Comparison of ENCODE assay signal across 8 mouse cellular contexts in the genomic region with DNA sequence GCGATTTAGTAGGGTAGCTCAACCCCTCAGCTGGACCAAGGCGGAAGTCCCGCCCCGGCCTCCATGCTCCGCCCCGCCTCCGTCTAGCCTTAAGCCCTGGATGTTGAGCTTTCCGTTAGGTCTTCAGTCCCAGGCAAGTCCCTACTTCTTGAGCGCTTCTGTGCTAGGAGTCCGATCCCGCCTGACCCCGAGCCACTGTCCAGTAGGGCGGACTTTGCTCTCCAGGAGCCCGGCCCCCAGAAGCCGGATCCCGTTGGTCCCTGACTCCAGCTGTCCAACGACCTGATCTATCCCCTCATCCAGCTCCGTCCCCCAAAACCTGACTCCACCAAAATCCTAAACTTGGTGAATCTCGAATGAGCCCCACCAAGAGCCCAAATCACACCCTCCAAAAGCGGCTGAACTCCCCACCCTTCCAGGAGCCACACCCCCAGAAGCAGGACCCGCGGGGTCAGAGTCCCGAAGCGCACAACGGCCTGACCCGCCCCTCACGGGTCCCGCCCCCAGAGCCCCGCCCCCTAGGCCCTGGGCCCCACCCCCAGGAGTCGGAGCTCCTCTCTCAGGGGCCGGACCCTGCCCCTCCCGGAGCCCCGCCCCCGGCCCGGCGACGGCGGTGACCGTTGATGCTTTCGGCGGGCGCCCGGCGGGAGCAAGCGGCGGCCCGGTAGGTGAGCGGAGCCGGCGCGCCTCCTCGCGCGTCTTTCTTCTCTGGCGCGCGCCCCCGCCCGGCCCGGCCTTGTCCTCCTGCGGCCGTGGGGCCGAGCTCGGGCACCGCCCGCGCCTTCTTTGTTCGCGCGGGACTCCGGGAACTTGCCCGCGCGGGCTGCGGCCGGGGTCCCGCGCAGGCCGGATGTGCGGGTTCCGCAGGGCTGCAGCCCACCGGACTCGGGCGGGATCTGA. TPM values are rescaled to one million over a fixed set of nuclear protein-coding genes. Genes with fewer than 3 reads are reported as not detected.
DNase-seq lines count a peak whose midpoint lies in the region; ATAC-seq and TF ChIP-seq lines count a peak whose summit lies in the region.

Gene Rgs12 (plus strand): TSS at position 585 of the 900 bp plus-strand sequence.

- TF ChIP-seq EP300 in liver, embryonic 14.5 days (IDR thresholded peaks at IDR 0.05; ENCODE audit: low read depth), result no peak

- peaks cover 1% of the 10 kb centered on the region; the same call in 1 of the 2 replicates for H3K4me1 ChIP-seq in bone marrow, adult 2 months (ENCODE audit: control insufficient read depth, insufficient read depth, low read length)
- no peaks in the 10 kb centered on the region for H3K4me1 ChIP-seq in embryonic fibroblast, embryonic 13.5 days (ENCODE audit: control insufficient read depth, insufficient read depth, low read length)
- peaks cover 31% of the 10 kb centered on the region for H3K4me1 ChIP-seq in heart, embryonic 11.5 days (ENCODE audit: control insufficient read depth, insufficient read depth, low read length)
- H3K4me1 ChIP-seq in kidney, embryonic 16.5 days (ENCODE audit: insufficient read depth, low read length), result peaks cover 13% of the 10 kb centered on the region
- H3K4me1 ChIP-seq in liver, embryonic 14.5 days (replicated peaks; ENCODE audit: control insufficient read depth in 2 of 2, insufficient read depth in 2 of 2, low read length in 1 of 2), result peaks cover 7 to 26% of the 10 kb centered on the region in 2 experiments
- H3K4me1 ChIP-seq in stomach, embryonic 16.5 days (ENCODE audit: control insufficient read depth, insufficient read depth, low read length), result peaks cover 11% of the 10 kb centered on the region

- H3ac ChIP-seq in C2C12 (ENCODE audit: control insufficient read depth, insufficient read length, low read depth), result peak within 1 kb of the TSS; percentile 92

- H3K36me3 ChIP-seq in C2C12 (ENCODE audit: control insufficient read depth, insufficient read depth), result no peaks in the 10 kb centered on the region
- H3K36me3 ChIP-seq in heart, embryonic 11.5 days (ENCODE audit: control insufficient read depth, insufficient read depth, low read length), result 0 out of 2 replicates have a peak, but pooled peaks cover 2% of the 10 kb centered on the region
- no peaks in the 10 kb centered on the region for H3K36me3 ChIP-seq in kidney, embryonic 16.5 days (ENCODE audit: insufficient read depth, low read length)
- H3K36me3 ChIP-seq in liver, embryonic 14.5 days (replicated peaks; ENCODE audit: control insufficient read depth, insufficient read depth, low read depth), result no peaks in the 10 kb centered on the region
- no peaks in the 10 kb centered on the region for H3K36me3 ChIP-seq in stomach, embryonic 16.5 days (ENCODE audit: control insufficient read depth, insufficient read depth, low read length)

- peak; percentile 97 for ATAC-seq in heart, embryonic 11.5 days (replicated peaks; ENCODE audit: insufficient number of reproducible peaks, low FRiP score, low TSS enrichment)
- ATAC-seq in kidney, embryonic 16.5 days (ENCODE audit: low FRiP score, low TSS enrichment), result peak; percentile 96
- ATAC-seq in liver, embryonic 14.5 days (ENCODE audit: insufficient read depth), result peak; percentile 97
- peak; percentile 96 for ATAC-seq in stomach, embryonic 16.5 days (ENCODE audit: insufficient read depth, low FRiP score)

- peak; percentile 52; the same call in 1 of the 2 replicates for TF ChIP-seq POLR2A in bone marrow, adult 2 months (IDR thresholded peaks at IDR 0.05; ENCODE audit: borderline replicate concordance, control insufficient read depth, low read depth, low read length)
- peak; percentile 11; the same call in 1 of the 2 replicates for TF ChIP-seq POLR2A in embryonic fibroblast, embryonic 13.5 days (IDR thresholded peaks at IDR 0.05; ENCODE audit: low read depth, low read length)

- peak within 1 kb of the TSS; percentile 90 for H3K4me2 ChIP-seq in heart, embryonic 11.5 days
- peak within 1 kb of the TSS; percentile 73 for H3K4me2 ChIP-seq in kidney, embryonic 16.5 days (replicated peaks; ENCODE audit: low read depth, low read length)
- peak within 1 kb of the TSS; percentile 98 for H3K4me2 ChIP-seq in liver, embryonic 14.5 days (ENCODE audit: low read depth)
- peak within 1 kb of the TSS; percentile 86 for H3K4me2 ChIP-seq in stomach, embryonic 16.5 days (ENCODE audit: low read depth, low read length)

- no peaks in the 10 kb centered on the region for H3K79me3 ChIP-seq in C2C12 (ENCODE audit: low read depth)

- H3K4me3 ChIP-seq in C2C12 (ENCODE audit: insufficient read depth, poor library complexity, severe bottlenecking), result peak within 1 kb of the TSS; percentile 59
- H3K4me3 ChIP-seq in bone marrow, adult 2 months (replicated peaks; ENCODE audit: control insufficient read depth, low read depth, low read length), result peak within 1 kb of the TSS; percentile 86
- peak within 1 kb of the TSS; percentile 91 for H3K4me3 ChIP-seq in embryonic fibroblast, embryonic 13.5 days (ENCODE audit: insufficient read depth, low read length)
- peak within 1 kb of the TSS; percentile 95 for H3K4me3 ChIP-seq in heart, embryonic 11.5 days (ENCODE audit: low read depth, low read length)
- H3K4me3 ChIP-seq in kidney, embryonic 16.5 days (ENCODE audit: low read length), result peak within 1 kb of the TSS; percentile 77
- H3K4me3 ChIP-seq in liver, embryonic 14.5 days (ENCODE audit: insufficient read depth in 1 of 2, low read depth in 2 of 2, low read length in 2 of 2), result peak within 1 kb of the TSS; percentile 84 to 93
- H3K4me3 ChIP-seq in stomach, embryonic 16.5 days (replicated peaks; ENCODE audit: low read length), result peak within 1 kb of the TSS; percentile 85

- peak within 1 kb of the TSS; percentile 65 for H3K27ac ChIP-seq in bone marrow, adult 2 months (ENCODE audit: control insufficient read depth, insufficient read depth, low read depth, low read length, poor library complexity)
- peak within 1 kb of the TSS; percentile 36 for H3K27ac ChIP-seq in embryonic fibroblast, embryonic 13.5 days (ENCODE audit: insufficient read depth, low read length)
- H3K27ac ChIP-seq in heart, embryonic 11.5 days (ENCODE audit: low read depth, low read length), result peak within 1 kb of the TSS; percentile 94
- H3K27ac ChIP-seq in kidney, embryonic 16.5 days (ENCODE audit: low read length), result peak within 1 kb of the TSS; percentile 84
- H3K27ac ChIP-seq in liver, embryonic 14.5 days, result peak within 1 kb of the TSS; percentile 71
- H3K27ac ChIP-seq in stomach, embryonic 16.5 days (ENCODE audit: low read length), result peak within 1 kb of the TSS; percentile 87

- TF ChIP-seq CTCF in C2C12 (IDR thresholded peaks at IDR 0.05; ENCODE audit: control insufficient read depth, insufficient read depth, insufficient read length), result no peak
- TF ChIP-seq CTCF in bone marrow, adult 2 months (IDR thresholded peaks at IDR 0.05; ENCODE audit: control insufficient read depth, insufficient read depth, low read length), result no peak
- TF ChIP-seq CTCF in embryonic fibroblast, embryonic 13.5 days (IDR thresholded peaks at IDR 0.05; ENCODE audit: borderline replicate concordance, insufficient read depth, low read length), result no peak
- no peak for TF ChIP-seq CTCF in liver, embryonic 14.5 days (IDR thresholded peaks at IDR 0.05; ENCODE audit: low read depth)

- under 1% methylated on average over 84 of the region's 84 CpGs for WGBS in bone marrow, adult 2 months
- WGBS in heart, embryonic 11.5 days (ENCODE audit: insufficient replicate concordance), result under 1% methylated on average over 80 of the region's 84 CpGs
- under 1% methylated on average over 53 of the region's 84 CpGs for WGBS in kidney, embryonic 16.5 days
- under 1% methylated on average over 76 of the region's 84 CpGs for WGBS in liver, embryonic 14.5 days (ENCODE audit: insufficient replicate concordance)
- under 1% methylated on average over 68 of the region's 84 CpGs for WGBS in stomach, embryonic 16.5 days

- H3K27me3 ChIP-seq in C2C12 (ENCODE audit: control insufficient read depth, insufficient read depth, insufficient read length), result no peaks in the 10 kb centered on the region
- H3K27me3 ChIP-seq in heart, embryonic 11.5 days (ENCODE audit: control insufficient read depth, insufficient read depth, low read length), result no peaks in the 10 kb centered on the region
- no peaks in the 10 kb centered on the region for H3K27me3 ChIP-seq in kidney, embryonic 16.5 days (ENCODE audit: insufficient read depth, low read length)
- H3K27me3 ChIP-seq in liver, embryonic 14.5 days (ENCODE audit: control insufficient read depth, insufficient read depth, low read length), result no peaks in the 10 kb centered on the region
- no peaks in the 10 kb centered on the region for H3K27me3 ChIP-seq in stomach, embryonic 16.5 days (ENCODE audit: control insufficient read depth, insufficient read depth, low read length)

- peak; percentile 79 to 81 (median 80) for DNase-seq in liver, embryonic 14.5 days (ENCODE audit: low read depth in 3 of 3, low spot score in 3 of 3)
- DNase-seq in neural tube, embryonic 10.5 days (ENCODE audit: extremely low spot score, low spot score), result peak; percentile 95

- H3K9ac ChIP-seq in heart, embryonic 11.5 days (ENCODE audit: low read depth, low read length), result peak within 1 kb of the TSS; percentile 98
- H3K9ac ChIP-seq in kidney, embryonic 16.5 days (replicated peaks; ENCODE audit: low read length), result peak within 1 kb of the TSS; percentile 91
- peak within 1 kb of the TSS; percentile 92 for H3K9ac ChIP-seq in liver, embryonic 14.5 days (replicated peaks)
- peak within 1 kb of the TSS; percentile 95 for H3K9ac ChIP-seq in stomach, embryonic 16.5 days (ENCODE audit: low read length)

- no peaks in the 10 kb centered on the region for H3K9me3 ChIP-seq in heart, embryonic 11.5 days (replicated peaks; ENCODE audit: control insufficient read depth, low read length)
- H3K9me3 ChIP-seq in kidney, embryonic 16.5 days (ENCODE audit: low read length), result peaks cover 7% of the 10 kb centered on the region; the same call in 1 of the 2 replicates
- no peaks in the 10 kb centered on the region for H3K9me3 ChIP-seq in liver, embryonic 14.5 days (ENCODE audit: control insufficient read depth, low read length)
- no peaks in the 10 kb centered on the region; the same call in 1 of the 2 replicates for H3K9me3 ChIP-seq in stomach, embryonic 16.5 days (replicated peaks; ENCODE audit: control insufficient read depth, low read length)

- H3K79me2 ChIP-seq in C2C12 (ENCODE audit: control insufficient read depth, insufficient read depth), result peaks cover 12% of the 10 kb centered on the region

TF ChIP-seq in C2C12, 6 proteins besides CTCF, POLR2A, EP300 and RAD21 (continues in another document):
- TF ChIP-seq MAX (IDR thresholded peaks at IDR 0.05), result no peak

RNA-seq across cellular contexts. Expression of gene Rgs12, which starts in this region (rescaled TPM):
- 50.6 TPM for polyA plus RNA-seq in C2C12 (2012; fragmentation: generic; extraction: Trizol)
- 21.4 and 56.9 TPM in 2 replicates for polyA plus RNA-seq in bone marrow, adult 2 months (2011; ENCODE audit: insufficient read depth, insufficient read length, low replicate concordance, missing spikeins)
- polyA plus RNA-seq in embryonic fibroblast, embryonic 13.5 days (2011; ENCODE audit: insufficient read length, low read depth, missing spikeins), result 33.5 and 41.4 TPM in 2 replicates
- 25.6 and 29.5 TPM in 2 replicates for polyA plus RNA-seq in heart, embryonic 11.5 days (2014; fragmentation: Nextera tagmentation; extraction: Ambion mirVana)
- 32.4 and 34.7 TPM in 2 replicates for polyA plus RNA-seq in kidney, embryonic 16.5 days (2015; fragmentation: Nextera tagmentation; extraction: Ambion mirVana)
- polyA plus RNA-seq in liver, embryonic 14.5 days (2012; rRNA removed), result 18.7 and 21.7 TPM in 2 replicates
- 17.1 and 20.4 TPM in 2 replicates for polyA plus RNA-seq in liver, embryonic 14.5 days (2014; fragmentation: Nextera tagmentation; extraction: Ambion mirVana)
- 31.8 and 34.4 TPM in 2 replicates for polyA plus RNA-seq in stomach, embryonic 16.5 days (2015; fragmentation: Nextera tagmentation; extraction: Ambion mirVana)

Comparison
In these comparisons a context has a peak if more than half of its experiments do, and no peak if none do; other contexts are left out.
1. Peak in every context shown above with its lines: DNase-seq, ATAC-seq, H3K4me3 ChIP-seq and H3K27ac ChIP-seq.
2. H3K27ac ChIP-seq: peak in every context shown above with its lines; median percentile 94 in heart, embryonic 11.5 days; 87 in stomach, embryonic 16.5 days; 84 in kidney, embryonic 16.5 days; 71 in liver, embryonic 14.5 days; 65 in bone marrow, adult 2 months; 36 in embryonic fibroblast, embryonic 13.5 days.